Mouse (Mus musculus): ENCODE measurements at regions not wholly inside any gene's neighbourhood (a gene's known extent, or its start where the extent isn't known, plus 50 kb on each side); places are given as distances from the start of the nearest gene placed in this dataset.

- TF ChIP-seq POLR2A (IDR thresholded peaks at IDR 0.05; ENCODE audit: control insufficient read depth, low read depth, low read length) (no peak), CTCF (IDR thresholded peaks at IDR 0.05; ENCODE audit: control insufficient read depth, insufficient read depth, insufficient replicate concordance, low read depth, low read length) (no peak)
Measured at GRCm38 (mm10) chr10:45850625-45851024, 273.0 kb downstream of the Hace1 start.
